Mouse (Mus musculus) forebrain, embryonic 15.5 days (tissue): ENCODE data around the gene Eif5a. TPM values are rescaled to one million over a fixed set of nuclear protein-coding genes. Genes with fewer than 3 reads are reported as not detected.
A peak's percentile ranks its signal among the peaks of the same experiment; 100 is the strongest.
"Not testable (repeated sequence)": the region's sequence is repeated elsewhere in the genome, so short reads cannot be mapped to it uniquely, and the experiment has no call there.

Source experiments
- ATAC-seq: fragments of 200-750 bp; cut with Nextera tagmentation; replicated peaks from 2 replicates; pipeline ENCODE4 v1.8.0; 2017; ENCODE audit warnings: mild to moderate bottlenecking, moderate TSS enrichment, moderate library complexity
- H3K27ac ChIP-seq: fragments of 300-500 bp; sonication (generic); replicated peaks from 2 replicates; pipeline ENCODE4 v1.5.1; 2015; ENCODE audit warnings: mild to moderate bottlenecking, inconsistent platforms
- H3K27me3 ChIP-seq: fragments of 300-500 bp; sonication (generic); 2 replicates; pipeline ENCODE4 v1.6.1; 2015; ENCODE audit warnings: inconsistent platforms
- H3K36me3 ChIP-seq: fragments of 300-500 bp; sonication (generic); 2 replicates; pipeline ENCODE4 v1.6.1; 2015; ENCODE audit warnings: mild to moderate bottlenecking, inconsistent platforms
- H3K4me1 ChIP-seq: fragments of 300-500 bp; sonication (generic); 2 replicates; pipeline ENCODE4 v1.6.1; 2015; ENCODE audit warnings: inconsistent platforms
- H3K4me2 ChIP-seq: fragments of 300-500 bp; sonication (generic); replicated peaks from 2 replicates; pipeline ENCODE4 v1.6.1; 2015; ENCODE audit warnings: mild to moderate bottlenecking, inconsistent platforms
- H3K4me3 ChIP-seq: fragments of 300-500 bp; sonication (generic); 2 replicates; pipeline ENCODE4 v1.5.1; 2015; ENCODE audit warnings: mild to moderate bottlenecking, inconsistent platforms
- H3K9ac ChIP-seq: fragments of 300-500 bp; sonication (generic); replicated peaks from 2 replicates; pipeline ENCODE4 v1.6.1; 2015; ENCODE audit warnings: mild to moderate bottlenecking, inconsistent platforms
- H3K9me3 ChIP-seq: fragments of 300-500 bp; sonication (generic); 2 replicates; pipeline ENCODE4 v1.6.1; 2016; ENCODE audit warnings: inconsistent platforms
- WGBS: fragments of 180-500 bp; shearing (Covaris S2); methylation state at CpG from one replicate; pipeline ENCODE4 v1.1.7; 2015; ENCODE audit warnings: mixed read lengths; 5-methylcytosine and 5-hydroxymethylcytosine counted together
- polyA plus RNA-seq: library from polyadenylated mRNA; unstranded; fragments of >200 nt; fragmentation: Nextera tagmentation; extraction: Ambion mirVana; gene quantifications from 2 replicates; pipeline ENCODE4 v1.2.1, GENCODE M21; 2015

Gene Eif5a
- polyA plus RNA-seq, 1 experiment from 2014 or later, result 1,167 TPM

DNA sequence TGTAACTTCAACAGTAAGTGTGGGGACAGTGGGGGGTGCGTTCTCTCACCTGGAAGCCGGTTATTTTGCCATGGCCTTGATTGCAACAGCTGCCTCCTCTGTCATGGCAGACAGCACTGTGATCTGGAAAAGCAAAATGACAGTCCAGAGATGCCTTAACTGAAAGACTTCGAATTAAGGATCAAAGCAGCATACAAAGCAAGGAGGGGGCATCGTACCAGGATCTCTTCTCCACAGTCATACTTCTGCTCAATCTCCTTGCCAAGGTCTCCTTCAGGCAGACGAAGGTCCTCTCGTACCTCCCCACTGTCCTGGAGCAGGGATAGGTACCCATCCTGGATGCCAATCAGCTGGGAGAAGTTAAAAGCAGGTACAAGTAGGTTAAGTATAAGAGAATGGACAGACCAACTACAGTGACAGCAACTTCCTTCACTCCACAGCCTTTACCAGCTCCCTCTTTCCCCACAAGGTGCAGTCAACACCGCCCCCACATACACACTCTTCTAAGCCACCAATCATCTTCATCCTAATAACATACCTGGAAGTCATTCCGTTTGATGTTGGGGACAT lies 4.3 kb downstream of the Eif5a start:
- ATAC-seq, result no peak
- Histone ChIP-seq H3K36me3 (peaks cover 50% of the 10 kb centered on the region), H3K27me3 (no peaks in the 10 kb centered on the region), H3K9ac (no peak overlapping the region), H3K9me3 (no peaks in the 10 kb centered on the region), H3K27ac (no peak overlapping the region), H3K4me1 (peaks cover 53% of the 10 kb centered on the region), H3K4me3 (no peak overlapping the region), H3K4me2 (no peak overlapping the region)
- WGBS, result 90% methylated on average over 8 of the region's 8 CpGs

DNA sequence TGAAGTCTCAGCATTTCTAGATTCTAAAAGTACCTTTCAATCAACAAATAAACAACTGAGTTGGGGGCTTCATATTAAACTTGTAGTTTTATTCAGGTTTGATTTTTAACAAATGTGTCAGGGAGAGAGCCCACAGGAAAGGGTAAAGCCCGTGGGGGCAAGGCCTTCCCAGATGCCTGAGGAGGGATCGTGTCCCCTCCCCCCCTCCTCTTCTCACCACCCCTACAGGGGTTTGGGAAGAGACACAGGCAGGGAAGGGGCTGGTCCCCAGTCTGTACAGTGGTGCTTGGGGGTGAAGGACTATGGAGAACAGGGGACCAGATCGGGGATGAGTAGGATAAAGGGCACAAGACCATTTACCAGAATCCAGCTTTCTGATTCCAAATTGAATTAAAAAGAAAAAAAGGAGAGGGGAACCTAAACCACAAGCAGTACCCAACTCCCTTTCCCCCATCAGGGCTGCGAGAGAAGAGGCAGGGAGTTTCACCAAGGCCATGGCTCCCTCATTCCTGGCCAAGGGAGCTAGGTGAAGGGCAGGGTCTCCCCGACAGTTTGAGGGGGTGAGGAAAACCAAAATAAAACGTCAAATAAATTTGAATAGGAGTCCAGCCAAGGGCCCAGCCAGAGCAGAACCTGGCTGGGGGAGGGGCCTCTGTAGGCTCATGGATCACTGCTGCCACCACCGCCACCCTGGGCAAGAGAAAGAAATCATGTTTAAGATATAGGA lies 4.9 kb downstream of the Eif5a start:
- not testable (repeated sequence) for H3K9ac ChIP-seq
- Histone ChIP-seq H3K36me3 (peaks cover 56% of the 10 kb centered on the region), H3K4me1 (peaks cover 47% of the 10 kb centered on the region)

DNA sequence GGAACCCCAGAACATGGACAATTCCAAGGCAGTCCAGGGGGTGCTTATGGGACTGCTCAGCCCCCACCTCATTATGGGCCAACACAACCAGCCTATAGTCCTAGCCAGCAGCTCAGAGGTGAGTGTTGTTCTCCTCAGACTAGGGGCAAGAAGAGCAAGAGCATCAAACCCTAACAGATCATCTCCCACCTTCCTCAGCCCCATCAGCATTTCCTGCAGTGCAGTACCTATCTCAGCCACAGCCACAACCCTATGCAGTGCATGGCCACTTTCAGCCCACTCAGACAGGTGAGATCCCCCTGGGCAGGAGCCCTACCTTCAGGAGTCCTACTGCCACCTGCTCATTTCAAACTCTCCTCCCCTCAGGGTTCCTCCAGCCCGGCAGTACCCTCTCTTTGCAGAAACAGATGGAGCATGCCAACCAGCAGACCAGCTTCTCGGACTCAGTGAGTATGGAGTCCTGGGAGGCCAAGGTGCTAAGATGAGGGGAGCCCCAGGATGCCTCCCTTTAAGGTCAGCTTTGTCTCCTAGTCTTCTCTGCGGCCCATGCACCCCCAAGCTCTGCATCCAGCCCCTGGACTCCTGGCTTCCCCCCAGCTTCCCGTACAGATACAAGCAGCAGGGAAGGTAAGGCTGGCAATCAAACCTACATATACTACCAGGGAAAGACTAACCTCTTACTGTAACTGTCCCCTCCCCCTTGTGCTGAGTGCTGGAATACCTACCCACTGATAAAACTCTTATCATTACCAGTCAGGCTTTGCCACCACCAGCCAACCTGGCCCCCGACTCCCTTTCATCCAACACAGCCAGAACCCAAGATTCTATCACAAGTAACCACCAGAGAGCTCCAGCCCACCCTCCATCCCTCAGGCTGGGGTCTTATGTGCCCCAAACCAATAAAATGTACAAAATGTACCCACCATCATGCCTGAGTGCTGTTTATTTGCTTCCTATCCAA lies 5.8 kb downstream of the Eif5a start:
- peaks cover 47% of the 10 kb centered on the region for H3K4me1 ChIP-seq
- no peaks in the 10 kb centered on the region for H3K27me3 ChIP-seq
- no peak overlapping the region for H3K9ac ChIP-seq
- no peak overlapping the region for H3K27ac ChIP-seq
- ATAC-seq, result no peak
- WGBS, result 70% methylated on average over 5 of the region's 5 CpGs
- H3K36me3 ChIP-seq, result peaks cover 65% of the 10 kb centered on the region
- H3K9me3 ChIP-seq, result no peaks in the 10 kb centered on the region
- no peak overlapping the region for H3K4me3 ChIP-seq
- H3K4me2 ChIP-seq, result no peak overlapping the region

More for the DNA sequence above, 4.9 kb downstream of the Eif5a start:
- 55% methylated on average over 7 of the region's 7 CpGs for WGBS
- H3K9me3 ChIP-seq, H3K27me3 ChIP-seq, H3K27ac ChIP-seq, H3K4me3 ChIP-seq, ATAC-seq, H3K4me2 ChIP-seq: not testable (repeated sequence)

DNA sequence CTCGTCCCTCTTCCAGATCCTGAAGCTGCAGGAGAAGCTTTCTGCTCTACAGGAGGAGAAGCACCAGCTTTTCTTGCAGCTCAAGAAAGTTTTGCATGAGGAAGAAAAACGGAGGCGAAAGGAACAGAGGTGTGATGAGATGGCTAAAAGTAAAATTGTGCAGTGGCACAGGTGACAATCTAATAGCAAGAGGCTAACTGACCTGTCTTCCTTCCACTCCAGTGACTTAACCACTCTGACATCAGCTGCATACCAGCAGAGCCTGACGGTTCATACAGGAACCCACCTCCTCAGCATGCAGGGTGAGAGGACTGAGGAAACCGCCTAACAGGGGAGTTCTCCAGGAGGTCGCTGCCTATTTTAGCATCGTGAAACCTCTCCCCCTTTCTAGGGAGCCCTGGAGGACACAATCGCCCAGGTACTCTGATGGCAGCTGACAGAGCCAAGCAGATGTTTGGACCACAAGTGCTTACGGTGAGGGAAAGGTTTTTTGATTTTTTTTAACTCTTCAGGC lies 6.8 kb downstream of the Eif5a start:
- peaks cover 75% of the 10 kb centered on the region for H3K36me3 ChIP-seq
- H3K9me3 ChIP-seq, result no peaks in the 10 kb centered on the region
- H3K27me3 ChIP-seq, result no peaks in the 10 kb centered on the region
- H3K4me1 ChIP-seq, result peaks cover 45% of the 10 kb centered on the region
- no peak overlapping the region for H3K27ac ChIP-seq
- no peak for ATAC-seq
- peak overlapping the region; percentile 91 for H3K4me2 ChIP-seq
- H3K9ac ChIP-seq, result peak overlapping the region; percentile 94
- WGBS, result 36% methylated on average over 9 of the region's 9 CpGs
- H3K4me3 ChIP-seq, result peak overlapping the region; percentile 86

DNA sequence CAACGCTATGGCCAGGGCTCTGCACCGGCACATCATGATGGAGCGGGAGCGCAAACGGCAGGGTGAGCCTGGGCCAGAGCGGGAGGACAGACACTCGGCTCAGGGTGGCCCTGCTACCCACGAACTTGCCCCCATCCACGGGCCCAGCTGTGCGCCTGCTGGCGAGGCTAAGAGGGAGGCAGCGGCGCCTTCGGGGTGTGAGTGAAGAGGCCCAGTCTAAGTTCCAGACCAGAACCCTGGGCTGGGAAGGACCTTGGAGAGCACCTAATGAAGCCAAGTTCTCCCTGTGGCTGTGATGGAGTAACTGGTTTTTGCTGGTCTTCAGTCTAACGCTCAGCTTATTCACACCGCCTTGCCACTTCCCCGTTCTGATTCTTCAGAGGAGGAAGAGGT lies 7.4 kb downstream of the Eif5a start:
- Histone ChIP-seq H3K36me3 (peaks cover 81% of the 10 kb centered on the region), H3K4me3 (peak overlapping the region; percentile 86), H3K9ac (peak overlapping the region; percentile 94), H3K4me2 (peak overlapping the region; percentile 91), H3K9me3 (no peaks in the 10 kb centered on the region), H3K27me3 (no peaks in the 10 kb centered on the region), H3K27ac (peak overlapping the region; percentile 89), H3K4me1 (peaks cover 39% of the 10 kb centered on the region)
- 1% methylated on average over 17 of the region's 17 CpGs for WGBS
- no peak for ATAC-seq

DNA sequence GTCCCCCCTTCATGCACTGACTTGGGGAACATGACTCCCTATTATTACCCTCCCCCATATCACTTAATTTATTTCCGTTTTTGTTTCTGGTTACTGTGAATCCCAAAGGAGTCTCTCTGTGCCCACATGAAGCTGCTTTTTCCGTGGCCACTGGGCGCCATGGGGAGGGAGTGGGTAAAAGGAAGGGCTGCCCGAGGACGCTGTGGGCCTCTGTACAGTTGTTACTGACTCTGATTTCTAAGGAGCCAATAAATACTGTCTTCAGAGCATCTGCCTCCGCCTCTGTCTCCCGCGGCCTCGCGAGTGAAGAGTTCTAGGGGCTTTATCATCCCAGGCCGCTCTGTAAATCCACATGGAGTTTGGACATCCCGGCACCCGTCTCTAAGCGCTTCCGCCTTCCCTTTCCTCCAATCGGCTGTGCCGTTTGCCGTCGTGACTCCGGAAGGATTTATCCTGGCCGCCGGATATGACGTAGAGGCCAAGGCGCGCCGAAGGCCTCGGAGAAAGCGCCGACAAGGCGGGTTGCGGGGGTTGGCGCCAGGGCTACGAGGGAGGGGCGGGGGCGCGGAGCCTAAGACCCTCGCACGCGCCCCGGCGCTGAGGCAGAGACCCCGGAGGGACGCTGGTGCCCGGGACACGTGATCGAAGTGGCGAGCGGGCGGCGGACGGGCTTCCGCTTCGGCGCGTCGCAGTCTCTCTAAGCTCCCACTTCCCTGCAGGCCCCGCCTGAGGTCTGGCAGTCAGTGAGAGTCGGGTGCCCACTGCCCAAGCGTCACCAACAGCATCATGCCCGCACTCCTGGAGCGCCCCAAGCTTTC lies 8.0 kb downstream of the Eif5a start, which contains the start of gene Gps2:
Gene Gps2 (plus strand): TSS at position 335 of the 818 bp plus-strand sequence.
- peak within 1 kb of the TSS; percentile 86 for H3K4me3 ChIP-seq
- no peaks in the 10 kb centered on the region for H3K27me3 ChIP-seq
- ATAC-seq, result peak; percentile 90
- 2% methylated on average over 61 of the region's 61 CpGs for whole genome bisulfite sequencing
- no peaks in the 10 kb centered on the region for H3K9me3 ChIP-seq
- H3K36me3 ChIP-seq, result peaks cover 83% of the 10 kb centered on the region
- H3K27ac ChIP-seq, result peak within 1 kb of the TSS; percentile 89
- peaks cover 33% of the 10 kb centered on the region for H3K4me1 ChIP-seq
- peak within 1 kb of the TSS; percentile 94 for H3K9ac ChIP-seq
- H3K4me2 ChIP-seq, result peak within 1 kb of the TSS; percentile 91

DNA sequence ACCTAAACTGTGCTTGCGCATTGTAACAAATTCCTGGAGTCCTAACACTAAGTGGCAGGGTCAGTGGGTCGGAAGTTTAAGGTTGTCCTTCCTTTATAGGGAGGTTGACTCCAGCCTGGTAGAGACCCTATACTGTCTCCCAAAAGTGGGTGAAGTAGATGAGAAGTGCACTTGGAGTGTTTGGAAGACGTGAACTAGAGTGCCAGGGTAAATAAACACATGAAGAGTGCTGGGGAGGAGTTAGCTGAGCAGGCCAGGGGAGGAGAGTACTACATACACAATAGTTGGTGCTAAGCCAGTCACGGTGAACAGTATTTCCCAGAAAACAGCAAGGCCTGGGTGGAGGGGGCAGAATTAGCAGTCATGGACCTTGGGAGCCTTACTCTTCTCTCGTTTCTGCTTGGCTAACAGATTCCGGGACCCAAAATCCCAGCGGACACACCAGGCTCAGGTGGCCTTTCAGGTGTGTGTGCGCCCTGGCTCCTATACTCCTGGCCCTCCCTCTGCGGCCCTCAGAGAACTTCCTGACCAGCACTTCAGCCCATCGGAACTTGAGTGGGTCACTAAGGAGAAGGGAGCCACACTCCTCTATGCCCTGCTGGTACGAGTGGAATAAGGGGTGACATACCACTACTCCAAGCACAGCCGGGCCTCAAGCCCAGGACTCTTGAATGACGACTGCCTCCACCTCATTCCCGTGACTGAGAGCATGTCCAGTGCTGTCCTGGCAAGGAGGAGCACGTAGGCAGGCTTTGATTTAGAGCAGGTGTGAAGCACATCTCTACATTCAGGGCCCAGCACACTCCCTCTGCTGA lies 8.8 kb downstream of the Eif5a start:
- ATAC-seq, result peak; percentile 30
- Histone ChIP-seq H3K36me3 (peaks cover 83% of the 10 kb centered on the region), H3K27me3 (no peaks in the 10 kb centered on the region), H3K27ac (peak overlapping the region; percentile 89), H3K4me1 (peaks cover 29% of the 10 kb centered on the region), H3K4me3 (peak overlapping the region; percentile 86), H3K9ac (0 out of 2 replicates have a peak overlapping the region, but pooled peaks have one; percentile 94), H3K9me3 (no peaks in the 10 kb centered on the region), H3K4me2 (peak overlapping the region; percentile 91)
- 80% methylated on average over 15 of the region's 15 CpGs for WGBS

DNA sequence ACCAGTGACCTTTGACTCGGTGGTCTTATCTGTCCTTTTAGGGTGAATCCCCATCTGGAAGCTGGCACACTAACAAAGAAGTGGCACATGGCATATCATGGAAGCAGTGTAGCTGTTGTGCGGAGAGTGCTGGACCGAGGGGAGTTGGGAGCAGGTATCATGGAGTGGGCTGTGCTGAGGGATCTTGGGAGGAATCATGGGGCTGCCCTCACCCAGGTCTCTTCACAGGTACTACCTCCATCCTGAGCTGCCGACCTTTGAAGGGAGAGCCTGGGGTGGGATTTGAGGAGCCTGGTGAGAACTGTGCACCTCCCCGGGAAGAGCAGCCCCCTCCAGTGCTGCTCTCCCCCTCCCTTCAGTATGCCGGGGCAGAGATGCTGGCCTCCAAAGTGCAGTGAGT lies 10.1 kb downstream of the Eif5a start:
- H3K27ac ChIP-seq, result no peak overlapping the region
- no peaks in the 10 kb centered on the region for H3K9me3 ChIP-seq
- H3K36me3 ChIP-seq, result peaks cover 83% of the 10 kb centered on the region
- no peak overlapping the region for H3K4me3 ChIP-seq
- H3K4me1 ChIP-seq, result peaks cover 29% of the 10 kb centered on the region
- H3K4me2 ChIP-seq, result no peak overlapping the region
- H3K9ac ChIP-seq, result no peak overlapping the region
- H3K27me3 ChIP-seq, result no peaks in the 10 kb centered on the region
- 89% methylated on average over 6 of the region's 6 CpGs for WGBS
- no peak for ATAC-seq

DNA sequence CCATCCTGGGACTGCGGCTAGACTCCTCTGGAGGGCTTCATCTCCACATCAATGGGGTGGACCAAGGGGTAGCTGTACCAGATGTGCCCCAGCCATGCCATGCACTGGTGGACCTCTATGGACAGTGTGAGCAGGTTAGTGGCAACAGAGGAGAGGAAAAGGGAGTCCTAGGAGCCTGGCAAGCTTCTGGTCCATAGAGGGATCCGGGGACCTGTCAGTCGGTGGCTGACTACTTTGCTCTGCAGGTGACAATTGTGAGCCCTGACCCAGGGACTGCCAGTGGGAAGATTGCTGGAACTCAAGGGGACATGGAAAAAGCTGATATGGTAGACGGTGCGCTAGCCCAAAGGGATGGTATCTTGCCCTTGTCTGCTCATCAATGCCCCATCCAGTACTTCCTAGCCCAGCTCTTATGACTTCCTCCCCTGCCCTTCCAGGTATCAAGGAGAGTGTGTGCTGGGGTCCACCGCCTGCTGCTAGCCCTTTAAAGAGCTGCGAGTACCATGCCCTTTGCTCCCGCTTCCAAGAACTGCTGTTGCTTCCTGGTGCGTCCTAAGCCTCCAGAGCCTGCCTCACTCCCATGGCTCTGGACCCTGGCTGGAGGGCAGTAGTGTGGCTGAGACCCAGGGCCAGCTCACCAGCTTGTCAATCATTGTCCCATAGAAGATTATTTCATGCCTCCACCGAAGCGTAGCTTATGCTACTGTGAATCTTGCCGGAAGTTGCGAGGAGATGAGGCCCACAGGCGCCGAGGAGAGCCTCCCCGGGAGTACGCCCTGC lies 10.8 kb downstream of the Eif5a start:
- ATAC-seq, result no peak
- H3K4me3 ChIP-seq, result no peak overlapping the region
- H3K36me3 ChIP-seq, result peaks cover 83% of the 10 kb centered on the region
- H3K9ac ChIP-seq, result no peak overlapping the region
- H3K4me2 ChIP-seq, result no peak overlapping the region
- no peaks in the 10 kb centered on the region for H3K27me3 ChIP-seq
- H3K27ac ChIP-seq, result no peak overlapping the region
- no peaks in the 10 kb centered on the region for H3K9me3 ChIP-seq
- 93% methylated on average over 17 of the region's 17 CpGs for WGBS
- H3K4me1 ChIP-seq, result peaks cover 27% of the 10 kb centered on the region

DNA sequence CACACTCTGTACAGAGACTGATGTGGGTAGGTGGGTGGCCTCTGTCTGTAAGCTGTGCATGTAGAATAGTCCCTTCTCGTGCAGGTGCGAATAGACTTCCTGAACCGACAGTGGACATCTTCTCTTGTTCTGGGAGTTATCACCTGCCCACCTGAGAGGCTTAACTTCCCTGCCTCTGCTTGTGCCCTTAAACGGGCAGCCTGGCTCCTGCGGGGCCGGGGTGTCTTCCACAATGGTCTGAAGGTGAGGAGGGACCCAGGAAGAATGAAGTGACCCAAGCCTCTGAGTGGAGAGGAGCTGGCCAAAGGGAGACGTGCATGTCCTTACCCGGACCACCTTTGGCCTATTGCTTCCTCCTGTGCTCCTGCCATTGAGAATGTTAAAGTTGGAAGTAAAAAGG lies 11.6 kb downstream of the Eif5a start:
- H3K4me1 ChIP-seq, result peaks cover 19% of the 10 kb centered on the region
- H3K9me3 ChIP-seq, result no peaks in the 10 kb centered on the region
- no peak for ATAC-seq
- WGBS, result 90% methylated on average over 8 of the region's 8 CpGs
- peaks cover 83% of the 10 kb centered on the region for H3K36me3 ChIP-seq
- H3K4me3 ChIP-seq, result no peak overlapping the region
- H3K27ac ChIP-seq, result no peak overlapping the region
- no peak overlapping the region for H3K4me2 ChIP-seq
- no peaks in the 10 kb centered on the region for H3K27me3 ChIP-seq
- H3K9ac ChIP-seq, result no peak overlapping the region
